Mouse (Mus musculus): ENCODE measurements around the gene Mgat5.
A peak's percentile ranks its signal among the peaks of the same experiment; 100 is the strongest.

Mgat5 gene

GRCm38 (mm10) chr1:127507042-127507650 lies 302.3 kb downstream of the Mgat5 start:
- DNase-seq (ENCODE audit: low spot score), result no peak

GRCm38 (mm10) chr1:127508067-127508739 lies 303.4 kb downstream of the Mgat5 start:
- no peak for DNase-seq (ENCODE audit: low spot score)

DNA sequence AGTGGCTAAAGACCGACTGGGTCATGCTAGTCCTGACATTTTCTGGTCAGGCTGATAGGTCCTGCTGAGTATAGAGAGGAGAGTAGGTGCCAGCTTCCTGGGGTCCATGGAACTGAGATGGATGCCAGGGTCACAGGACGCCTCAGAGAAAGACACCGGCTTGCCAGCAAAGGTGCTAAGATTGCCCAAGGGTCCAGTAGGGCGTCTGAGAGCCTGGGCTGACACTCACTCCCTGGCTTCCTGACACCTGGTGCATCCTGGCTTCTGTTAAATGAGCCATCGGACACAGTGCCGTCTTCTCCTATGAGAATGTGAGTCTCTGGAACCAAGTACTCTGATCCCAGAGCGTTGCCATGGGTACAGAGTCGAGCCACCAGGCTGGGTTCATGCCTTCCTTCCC lies 304.1 kb downstream of the Mgat5 start:
- DNase-seq (ENCODE audit: low spot score), result no peak

- no peak for DNase-seq (ENCODE audit: low spot score)
Measured at GRCm38 (mm10) chr1:127511362-127511761, 306.5 kb downstream of the Mgat5 start.

GRCm38 (mm10) chr1:127512709-127513108 lies 307.9 kb downstream of the Mgat5 start:
- DNase-seq (ENCODE audit: low spot score), result no peak

DNA sequence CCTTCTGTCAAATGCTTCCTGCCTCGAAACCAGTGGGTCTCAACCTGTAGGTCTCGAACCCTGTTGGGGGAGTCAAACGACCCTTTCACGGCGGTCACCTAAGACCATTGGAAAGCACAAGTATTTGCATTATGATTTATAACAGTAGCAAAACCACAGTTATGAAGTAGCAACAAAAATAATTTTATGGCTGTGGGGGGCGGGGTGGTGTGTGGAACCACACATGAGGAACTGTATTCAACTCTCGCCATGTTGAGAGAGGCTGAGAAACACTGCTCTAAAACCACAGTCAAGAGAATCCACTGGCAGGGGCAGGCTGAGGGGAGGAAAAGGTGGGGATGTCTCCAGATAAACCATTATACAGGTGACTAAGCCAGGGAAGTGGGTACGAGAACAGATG lies 308.3 kb downstream of the Mgat5 start:
- no peak for DNase-seq (ENCODE audit: low spot score)

DNA sequence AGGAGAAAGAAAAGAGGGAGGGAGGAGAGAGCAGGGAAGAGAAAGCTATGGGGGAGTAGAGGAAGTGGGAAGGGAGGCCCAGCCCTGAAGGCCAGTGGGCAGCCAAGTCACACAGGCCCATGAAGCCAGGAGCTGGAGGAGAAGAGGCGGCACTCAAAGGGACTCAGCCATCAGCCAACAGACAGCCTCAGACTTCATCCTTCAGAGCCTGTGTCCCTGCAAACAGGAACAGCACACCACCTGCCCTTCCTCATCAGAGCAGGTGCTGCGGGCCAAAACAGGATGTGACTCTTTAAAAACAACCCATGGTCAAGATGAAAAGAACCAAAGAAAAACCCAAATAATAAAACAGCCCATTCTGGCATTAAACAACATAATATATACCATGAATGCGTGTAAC lies 308.8 kb downstream of the Mgat5 start:
- no peak for DNase-seq (ENCODE audit: low spot score)

DNA sequence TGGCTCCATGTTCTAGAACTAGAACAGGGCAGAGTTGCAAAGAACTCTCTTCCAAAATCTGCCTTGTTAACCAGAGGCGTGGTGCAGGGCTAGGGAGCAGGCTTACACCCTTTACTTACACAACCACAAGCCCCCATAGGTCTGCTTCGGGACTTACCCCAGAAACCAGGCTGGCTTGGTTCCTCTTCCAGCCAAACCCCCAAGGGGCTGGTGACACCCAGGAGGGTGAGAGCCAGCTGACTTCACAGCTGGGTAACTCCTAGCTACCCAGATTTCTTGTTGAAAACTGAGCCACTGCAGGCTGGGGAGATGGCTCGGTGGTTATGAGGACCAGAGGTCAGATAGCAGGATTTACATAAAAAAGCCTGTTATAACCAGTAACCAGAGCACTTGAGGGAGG lies 309.7 kb downstream of the Mgat5 start:
- no peak for DNase-seq (ENCODE audit: low spot score)

DNA sequence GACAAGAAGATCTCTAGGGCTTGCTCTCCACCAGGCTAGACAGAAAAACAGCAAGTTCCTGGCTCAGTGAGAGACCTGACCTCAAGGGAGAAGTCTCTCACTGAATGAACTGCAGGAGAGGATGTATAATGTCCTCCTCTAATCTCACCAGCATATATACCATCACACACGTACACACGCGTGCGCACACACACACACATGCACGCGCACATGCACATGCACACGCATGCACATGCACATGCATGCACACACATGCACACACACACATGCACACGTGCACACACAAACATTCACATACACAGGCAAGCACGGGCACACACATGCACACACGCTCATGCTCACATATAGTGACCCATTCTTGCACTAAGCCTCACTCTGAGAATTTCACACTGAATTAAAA lies 310.1 kb downstream of the Mgat5 start:
- no peak for DNase-seq (ENCODE audit: low spot score)

DNA sequence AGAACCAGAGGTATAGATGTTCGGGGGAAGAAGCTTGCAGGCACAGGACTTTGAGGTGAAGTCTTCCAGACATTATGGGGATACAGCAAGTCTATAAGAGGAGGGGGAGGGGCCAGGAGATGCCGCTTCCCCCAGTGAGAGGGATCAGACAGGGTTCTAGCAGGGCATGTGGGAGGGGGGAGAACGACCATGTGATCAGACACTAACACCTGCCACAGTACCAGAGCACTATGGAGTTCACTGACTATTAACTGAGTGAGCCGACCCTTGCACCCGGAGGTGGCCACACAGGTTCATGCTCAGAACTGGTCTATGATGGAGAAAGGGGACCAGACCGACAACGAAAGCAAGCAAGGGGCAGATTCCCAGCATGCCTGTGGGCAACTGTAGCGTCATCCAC lies 318.5 kb downstream of the Mgat5 start:
- DNase-seq (ENCODE audit: low spot score), result no peak

DNA sequence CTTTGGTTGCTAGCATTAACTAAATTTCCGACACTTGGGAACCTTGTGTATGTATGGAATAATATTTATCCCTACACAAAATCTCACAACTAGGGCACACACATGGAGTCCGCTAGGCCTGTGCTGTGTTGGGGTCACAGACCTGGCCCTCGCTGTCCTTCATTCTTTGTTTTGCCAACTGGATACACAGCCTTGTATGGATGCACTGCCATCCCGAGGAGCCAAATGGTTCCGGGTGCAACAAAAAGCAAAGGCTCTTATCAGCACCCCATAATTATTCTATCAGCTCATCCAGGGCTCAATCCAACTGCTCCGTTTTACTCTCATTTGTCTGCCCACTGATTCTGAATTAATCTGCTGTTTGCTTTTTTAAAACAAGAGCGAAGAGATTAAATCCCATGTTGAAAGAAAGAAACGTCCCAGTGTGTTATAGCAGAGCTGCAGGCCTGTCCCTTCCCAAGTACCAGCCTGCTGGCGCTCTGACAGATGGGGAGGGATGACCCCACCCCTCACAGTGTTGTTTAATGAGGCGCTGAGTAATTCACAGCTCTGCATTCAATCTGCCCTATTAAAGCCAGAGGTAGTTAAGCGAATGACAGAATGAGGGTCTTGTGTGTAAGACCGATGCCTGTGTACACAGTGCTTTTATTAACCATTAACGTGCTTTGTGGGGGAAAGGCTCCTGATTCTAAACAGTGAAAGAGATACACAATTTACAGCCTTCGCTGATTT lies 326.2 kb downstream of the Mgat5 start:
- DNase-seq (ENCODE audit: low spot score), result no peak

- DNase-seq (ENCODE audit: low spot score), result no peak
Measured at GRCm38 (mm10) chr1:127531723-127532122, 326.9 kb downstream of the Mgat5 start.

DNA sequence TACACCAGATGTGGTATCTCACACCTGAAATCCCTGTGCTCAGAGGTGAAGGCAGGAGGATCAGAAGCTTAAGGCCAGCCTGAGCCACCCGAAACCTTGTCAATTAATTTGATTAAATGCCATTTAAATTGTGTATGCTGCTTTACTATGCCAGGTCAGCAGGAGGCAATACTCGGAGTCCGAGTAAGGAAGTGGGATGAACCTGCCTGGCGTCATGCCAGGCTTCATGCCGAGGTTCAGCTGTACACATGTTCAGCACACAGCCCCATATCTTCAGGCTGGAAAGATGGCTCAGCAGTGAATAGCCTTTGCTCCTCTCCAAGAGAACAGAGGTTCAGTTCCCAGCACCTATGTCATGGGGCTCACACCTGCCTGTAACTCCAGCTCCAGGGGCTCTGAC lies 331.6 kb downstream of the Mgat5 start:
- DNase-seq (ENCODE audit: low spot score), result no peak

DNA sequence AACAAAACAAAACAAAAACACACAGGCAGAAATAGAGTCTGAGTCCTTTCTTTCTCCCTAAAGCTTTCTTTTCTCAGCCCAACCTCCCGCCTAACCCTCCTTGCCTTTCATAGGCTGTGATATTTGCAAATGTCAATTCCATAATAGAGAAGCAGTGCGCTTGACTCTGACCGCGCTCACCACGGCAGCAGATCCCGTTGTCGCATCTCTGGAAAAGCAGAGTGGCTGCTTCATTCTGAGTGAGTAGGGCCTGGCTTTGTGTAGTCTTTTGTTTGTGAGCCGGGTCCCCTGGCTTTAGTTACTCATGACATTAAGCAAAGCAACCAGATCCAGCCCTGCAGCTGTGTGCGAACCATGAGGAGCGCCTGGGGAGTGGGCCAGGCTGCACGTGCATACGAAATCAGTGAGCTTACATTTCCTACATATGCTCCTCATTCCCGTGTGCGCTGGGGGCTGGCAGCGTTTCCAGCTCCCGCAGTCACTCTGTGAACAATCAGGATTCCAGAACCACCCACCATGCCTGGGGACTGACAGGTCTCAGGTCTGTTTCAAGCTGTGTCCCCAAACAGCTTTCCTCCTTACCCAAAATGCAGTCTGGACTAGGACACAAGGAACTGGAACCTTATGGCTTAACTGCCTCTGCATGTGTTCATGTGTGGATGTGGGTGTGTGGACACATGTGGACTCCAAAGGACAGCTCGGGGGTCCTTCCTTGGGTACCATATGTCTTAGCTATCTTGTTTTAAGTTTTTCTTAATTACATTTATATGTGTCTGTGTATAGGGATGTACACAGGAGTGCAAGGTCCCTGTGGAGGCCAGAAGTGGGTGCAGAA lies 332.6 kb downstream of the Mgat5 start:
- DNase-seq (ENCODE audit: low spot score), result peak; percentile 21

Measured in layer of hippocampus, adult 11-12 months (tissue).